Mouse (Mus musculus) regulatory T cell (primary cell): Measurements from ENCODE around the gene Slc13a2.

Experiments used
- in situ Hi-C: fragments of 300-600 bp; cut with MboI, MseI; formaldehyde crosslinking; loops from one replicate; pipeline ENCODE4 v1.15.1; 2025; ENCODE audit warnings: high pct_unique_total_duplicates

Gene Slc13a2

GRCm38 (mm10) chr11:78355471-78356238 is 66.4 kb downstream of the Slc13a2 start:
- in situ Hi-C loops = no loop called here

DNA sequence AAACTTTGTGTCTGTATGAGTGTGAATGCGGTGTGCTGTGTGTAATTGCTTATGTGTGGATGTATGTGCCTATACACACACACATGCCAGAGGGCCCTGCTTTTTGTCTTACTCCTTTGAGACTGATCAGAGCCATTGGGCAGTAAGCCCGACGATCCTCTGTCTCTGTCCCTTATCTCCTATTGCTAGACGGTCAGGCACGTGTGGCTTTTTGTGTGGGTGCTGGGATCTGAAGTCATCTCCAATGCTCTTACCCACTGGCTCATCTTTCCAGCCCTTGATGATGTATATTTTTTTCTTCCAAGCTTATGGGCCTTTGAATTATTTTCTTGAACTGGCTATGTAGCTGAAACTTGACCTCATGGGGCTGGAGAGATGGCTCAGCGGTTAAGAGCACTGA is 67.1 kb downstream of the Slc13a2 start:
- in situ Hi-C loops = no loop called here

GRCm38 (mm10) chr11:78353081-78353480 is 68.9 kb downstream of the Slc13a2 start:
- in situ Hi-C loops = no loop called here

- in situ Hi-C loops = no loop called here
These were observed 72.3 kb downstream of the Slc13a2 start for GRCm38 (mm10) chr11:78349441-78350358.

GRCm38 (mm10) chr11:78348474-78348873 is 73.5 kb downstream of the Slc13a2 start:
- in situ Hi-C loops = no loop called here

- in situ Hi-C loops = no loop called here
These were observed 74.1 kb downstream of the Slc13a2 start for GRCm38 (mm10) chr11:78347908-78348307.
